In the genomic region with DNA sequence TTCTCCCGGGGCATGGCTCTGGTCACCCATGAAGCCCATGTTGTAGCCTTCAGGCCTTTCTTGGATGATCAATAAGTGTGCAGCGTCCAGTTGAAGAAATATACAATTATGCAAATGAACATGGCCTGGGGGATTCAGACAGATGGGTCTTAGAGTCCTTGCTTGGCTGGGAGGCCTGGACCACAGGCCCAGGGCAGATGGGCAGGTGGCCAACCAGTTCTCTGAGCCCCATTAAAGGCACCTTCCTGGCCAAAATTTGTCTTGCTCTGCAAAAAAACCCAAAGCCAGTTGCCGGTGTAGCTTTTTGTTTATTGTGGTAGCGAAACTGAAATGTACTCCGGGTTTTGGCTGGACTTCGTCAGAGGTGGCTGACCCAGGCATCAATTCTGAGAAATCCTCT, we compare ENCODE assay signal across 20 mouse cellular contexts.
DNase-seq lines count a peak whose midpoint lies in the region; ATAC-seq and TF ChIP-seq lines count a peak whose summit lies in the region.
"Had no signal": no experiment of that assay in that cellular context is flagged by ENCODE, and none has a peak within 500 bp of the region (broad histone marks: within the 10 kb centered on the region; RNA-seq: fewer than 3 reads in every experiment).

No protein-coding gene starts in this region.

- H3K4me2 ChIP-seq in hindbrain, postnatal 0 days (ENCODE audit: low read depth, low read length): no peak overlapping the region
- H3K4me2 ChIP-seq in hindbrain, embryonic 13.5 days: no peak overlapping the region
- no peak overlapping the region for H3K4me2 ChIP-seq in midbrain, embryonic 14.5 days (ENCODE audit: low read length)
- no peak overlapping the region for H3K4me2 ChIP-seq in midbrain, embryonic 16.5 days (ENCODE audit: low read length)
- H3K4me2 ChIP-seq: embryonic facial prominence, embryonic 13.5 days; forebrain, embryonic 12.5 days; heart, embryonic 11.5 days; heart, embryonic 15.5 days had no signal

- TF ChIP-seq CTCF in hindbrain, postnatal 0 days (IDR thresholded peaks at IDR 0.05; ENCODE audit: low read depth): no peak

- ATAC-seq in hindbrain, postnatal 0 days: no peak
- no peak for ATAC-seq in hindbrain, embryonic 13.5 days (ENCODE audit: low FRiP score)
- ATAC-seq in midbrain, embryonic 14.5 days (ENCODE audit: low FRiP score, low TSS enrichment): no peak
- ATAC-seq in midbrain, embryonic 16.5 days: no peak
- ATAC-seq: CD4-positive, CD25-positive, alpha-beta regulatory T cell, adult 4 months; forebrain, embryonic 16.5 days had no signal

- no peaks in the 10 kb centered on the region for H3K27me3 ChIP-seq in hindbrain, postnatal 0 days (ENCODE audit: insufficient read depth, low read length)
- H3K27me3 ChIP-seq in hindbrain, embryonic 13.5 days: no peaks in the 10 kb centered on the region; the same call in 1 of the 2 replicates
- H3K27me3 ChIP-seq in midbrain, embryonic 14.5 days (ENCODE audit: control insufficient read depth, insufficient read depth, low read length): no peaks in the 10 kb centered on the region
- H3K27me3 ChIP-seq in midbrain, embryonic 16.5 days (ENCODE audit: control insufficient read depth, insufficient read depth, low read depth, low read length): no peaks in the 10 kb centered on the region
- H3K27me3 ChIP-seq: embryonic facial prominence, embryonic 13.5 days; heart, embryonic 15.5 days had no signal

- no peak overlapping the region for H3K4me3 ChIP-seq in hindbrain, postnatal 0 days (ENCODE audit: low read length)
- H3K4me3 ChIP-seq in hindbrain, embryonic 13.5 days: no peak overlapping the region
- H3K4me3 ChIP-seq in midbrain, embryonic 14.5 days (replicated peaks; ENCODE audit: low read depth, low read length): no peak overlapping the region
- H3K4me3 ChIP-seq in midbrain, embryonic 16.5 days (ENCODE audit: low read depth, low read length): no peak overlapping the region
- H3K4me3 ChIP-seq: embryonic facial prominence, embryonic 13.5 days; forebrain, embryonic 12.5 days; heart, adult 2 months; heart, embryonic 15.5 days had no signal

- WGBS in hindbrain, postnatal 0 days: 45% methylated on average over 6 of the region's 6 CpGs
- 72% methylated on average over 6 of the region's 6 CpGs for WGBS in hindbrain, embryonic 13.5 days
- WGBS in midbrain, embryonic 14.5 days: 80% methylated on average over 6 of the region's 6 CpGs
- 76% methylated on average over 6 of the region's 6 CpGs for WGBS in midbrain, embryonic 16.5 days

- no peaks in the 10 kb centered on the region for H3K9me3 ChIP-seq in hindbrain, postnatal 0 days (ENCODE audit: low read length)
- H3K9me3 ChIP-seq in hindbrain, embryonic 13.5 days: no peaks in the 10 kb centered on the region
- no peaks in the 10 kb centered on the region for H3K9me3 ChIP-seq in midbrain, embryonic 14.5 days (ENCODE audit: control insufficient read depth, low read length)
- no peaks in the 10 kb centered on the region for H3K9me3 ChIP-seq in midbrain, embryonic 16.5 days (replicated peaks; ENCODE audit: control insufficient read depth, low read length, poor library complexity, severe bottlenecking)
- H3K9me3 ChIP-seq: embryonic facial prominence, embryonic 13.5 days; forebrain, embryonic 12.5 days; heart, embryonic 15.5 days had no signal

- no peak overlapping the region for H3K27ac ChIP-seq in hindbrain, postnatal 0 days
- no peak overlapping the region; the same call in 1 of the 2 replicates for H3K27ac ChIP-seq in hindbrain, embryonic 13.5 days
- H3K27ac ChIP-seq in midbrain, embryonic 14.5 days (replicated peaks; ENCODE audit: low read depth, low read length): no peak overlapping the region
- no peak overlapping the region for H3K27ac ChIP-seq in midbrain, embryonic 16.5 days (ENCODE audit: low read length)
- H3K27ac ChIP-seq: embryonic facial prominence, embryonic 13.5 days; forebrain, embryonic 12.5 days; heart, adult 2 months; heart, embryonic 15.5 days had no signal

- H3K36me3 ChIP-seq in hindbrain, postnatal 0 days (ENCODE audit: insufficient read depth, low read length): no peaks in the 10 kb centered on the region
- no peaks in the 10 kb centered on the region for H3K36me3 ChIP-seq in hindbrain, embryonic 13.5 days
- no peaks in the 10 kb centered on the region for H3K36me3 ChIP-seq in midbrain, embryonic 14.5 days (ENCODE audit: control insufficient read depth, insufficient read depth, low read length)
- H3K36me3 ChIP-seq in midbrain, embryonic 16.5 days (ENCODE audit: control insufficient read depth, insufficient read depth, low read length): no peaks in the 10 kb centered on the region
- H3K36me3 ChIP-seq: embryonic facial prominence, embryonic 13.5 days; forebrain, embryonic 12.5 days; G1E; heart, embryonic 15.5 days had no signal

- H3K4me1 ChIP-seq in hindbrain, postnatal 0 days (ENCODE audit: insufficient read depth, low read length): no peaks in the 10 kb centered on the region
- H3K4me1 ChIP-seq in hindbrain, embryonic 13.5 days (replicated peaks): peaks cover 15% of the 10 kb centered on the region
- no peaks in the 10 kb centered on the region for H3K4me1 ChIP-seq in midbrain, embryonic 14.5 days (ENCODE audit: control insufficient read depth, insufficient read depth, low read length)
- no peaks in the 10 kb centered on the region; the same call in 1 of the 2 replicates for H3K4me1 ChIP-seq in midbrain, embryonic 16.5 days (ENCODE audit: control insufficient read depth, insufficient read depth, low read length)
- H3K4me1 ChIP-seq: embryonic facial prominence, embryonic 13.5 days; heart, embryonic 15.5 days had no signal

- H3K9ac ChIP-seq in hindbrain, postnatal 0 days (replicated peaks; ENCODE audit: low read length): no peak overlapping the region
- H3K9ac ChIP-seq in hindbrain, embryonic 13.5 days: no peak overlapping the region
- H3K9ac ChIP-seq in midbrain, embryonic 14.5 days (replicated peaks; ENCODE audit: low read length): no peak overlapping the region
- H3K9ac ChIP-seq in midbrain, embryonic 16.5 days (ENCODE audit: low read depth, low read length): no peak overlapping the region
- H3K9ac ChIP-seq: embryonic facial prominence, embryonic 13.5 days; forebrain, embryonic 12.5 days; heart, embryonic 15.5 days had no signal

- DNase-seq in adrenal gland, adult 2 months: peak; percentile 10
- no peak for DNase-seq in adrenal gland, postnatal 25 days
- DNase-seq in hindbrain, postnatal 0 days (ENCODE audit: low spot score): peak; percentile 63
- DNase-seq in midbrain, embryonic 14.5 days: peak; percentile 30
- peak; percentile 56 for DNase-seq in testis, postnatal 10 days (ENCODE audit: low spot score)
- no peak for DNase-seq in testis, postnatal 14 days (ENCODE audit: low spot score)
- DNase-seq: B cell, adult 2 months; cerebellum, adult 2 months; gastrocnemius, postnatal 10 days; heart, adult 2 months; heart, postnatal 14 days had no signal

Comparison
In these comparisons a context has a peak if more than half of its experiments do, and no peak if none do; other contexts are left out.
1. DNase-seq: peak in adrenal gland, adult 2 months (single experiment), hindbrain, postnatal 0 days (single experiment), midbrain, embryonic 14.5 days (single experiment) and testis, postnatal 10 days (single experiment); none in adrenal gland, postnatal 25 days (single experiment) and testis, postnatal 14 days (single experiment).